Mouse (Mus musculus): ENCODE measurements around the gene Procr. TPM values are rescaled to one million over a fixed set of nuclear protein-coding genes. Genes with fewer than 3 reads are reported as not detected.

The Procr gene
- polyA plus RNA-seq, 1 experiment from 2014 or later = 18.2 TPM

- 50% methylated on average over 12 of the region's 12 CpGs for WGBS
- Histone ChIP-seq H3K4me3 (replicated peaks; ENCODE audit: low read length) (no peak overlapping the region), H3K4me2 (ENCODE audit: low read depth, low read length) (no peak overlapping the region), H3K4me1 (ENCODE audit: control insufficient read depth, insufficient read depth, low read length) (peaks cover 7% of the 10 kb centered on the region; the same call in 1 of the 2 replicates), H3K27me3 (ENCODE audit: control insufficient read depth, insufficient read depth, low read length) (no peaks in the 10 kb centered on the region), H3K9me3 (replicated peaks; ENCODE audit: control insufficient read depth, low read length) (no peaks in the 10 kb centered on the region), H3K9ac (ENCODE audit: low read length) (no peak overlapping the region), H3K27ac (ENCODE audit: low read length) (peak overlapping the region; percentile 15; the same call in 1 of the 2 replicates), H3K36me3 (ENCODE audit: control insufficient read depth, insufficient read depth, low read length) (no peaks in the 10 kb centered on the region)
- ATAC-seq (ENCODE audit: insufficient read depth, low FRiP score) = peak; percentile 68; the same call in 1 of the 2 replicates
Measured at GRCm38 (mm10) chr2:155742931-155743337, 8.0 kb upstream of the Procr start.

- no peaks in the 10 kb centered on the region for H3K36me3 ChIP-seq (ENCODE audit: control insufficient read depth, insufficient read depth, low read length)
- H3K4me2 ChIP-seq (ENCODE audit: low read depth, low read length) = no peak overlapping the region
- H3K4me3 ChIP-seq (replicated peaks; ENCODE audit: low read length) = no peak overlapping the region
- H3K27me3 ChIP-seq (ENCODE audit: control insufficient read depth, insufficient read depth, low read length) = no peaks in the 10 kb centered on the region
- whole genome bisulfite sequencing = 74% methylated on average over 9 of the region's 9 CpGs
- H3K27ac ChIP-seq (ENCODE audit: low read length) = 0 out of 2 replicates have a peak overlapping the region, but pooled peaks have one; percentile 15
- H3K4me1 ChIP-seq (ENCODE audit: control insufficient read depth, insufficient read depth, low read length) = peaks cover 7% of the 10 kb centered on the region; the same call in 1 of the 2 replicates
- no peak overlapping the region for H3K9ac ChIP-seq (ENCODE audit: low read length)
- no peak for ATAC-seq (ENCODE audit: insufficient read depth, low FRiP score)
- no peaks in the 10 kb centered on the region for H3K9me3 ChIP-seq (replicated peaks; ENCODE audit: control insufficient read depth, low read length)
Measured at GRCm38 (mm10) chr2:155743351-155743750, 7.6 kb upstream of the Procr start.

- Histone ChIP-seq H3K4me1 (ENCODE audit: control insufficient read depth, insufficient read depth, low read length) (peaks cover 7% of the 10 kb centered on the region; the same call in 1 of the 2 replicates), H3K27me3 (ENCODE audit: control insufficient read depth, insufficient read depth, low read length) (no peaks in the 10 kb centered on the region), H3K27ac (ENCODE audit: low read length) (no peak overlapping the region), H3K4me3 (replicated peaks; ENCODE audit: low read length) (no peak overlapping the region), H3K4me2 (ENCODE audit: low read depth, low read length) (no peak overlapping the region), H3K9me3 (replicated peaks; ENCODE audit: control insufficient read depth, low read length) (no peaks in the 10 kb centered on the region), H3K36me3 (ENCODE audit: control insufficient read depth, insufficient read depth, low read length) (no peaks in the 10 kb centered on the region), H3K9ac (ENCODE audit: low read length) (no peak overlapping the region)
- 41% methylated on average over 3 of the region's 3 CpGs for WGBS
- ATAC-seq (ENCODE audit: insufficient read depth, low FRiP score) = no peak
Measured at GRCm38 (mm10) chr2:155745487-155745886, 5.4 kb upstream of the Procr start.

GRCm38 (mm10) chr2:155749394-155749793, 1.5 kb upstream of the Procr start:
- Histone ChIP-seq H3K4me1 (ENCODE audit: control insufficient read depth, insufficient read depth, low read length) (no peaks in the 10 kb centered on the region), H3K4me2 (ENCODE audit: low read depth, low read length) (no peak overlapping the region), H3K9ac (ENCODE audit: low read length) (no peak overlapping the region), H3K36me3 (ENCODE audit: control insufficient read depth, insufficient read depth, low read length) (no peaks in the 10 kb centered on the region), H3K9me3 (replicated peaks; ENCODE audit: control insufficient read depth, low read length) (no peaks in the 10 kb centered on the region), H3K27ac (ENCODE audit: low read length) (no peak overlapping the region), H3K4me3 (replicated peaks; ENCODE audit: low read length) (no peak overlapping the region), H3K27me3 (ENCODE audit: control insufficient read depth, insufficient read depth, low read length) (no peaks in the 10 kb centered on the region)
- 84% methylated on average over 4 of the region's 4 CpGs for WGBS
- no peak for ATAC-seq (ENCODE audit: insufficient read depth, low FRiP score)

GRCm38 (mm10) chr2:155755746-155756145, 4.8 kb downstream of the Procr start:
- Histone ChIP-seq H3K9me3 (replicated peaks; ENCODE audit: control insufficient read depth, low read length) (no peaks in the 10 kb centered on the region), H3K27ac (ENCODE audit: low read length) (no peak overlapping the region), H3K4me2 (ENCODE audit: low read depth, low read length) (no peak overlapping the region), H3K4me3 (replicated peaks; ENCODE audit: low read length) (no peak overlapping the region), H3K9ac (ENCODE audit: low read length) (no peak overlapping the region), H3K36me3 (ENCODE audit: control insufficient read depth, insufficient read depth, low read length) (no peaks in the 10 kb centered on the region), H3K27me3 (ENCODE audit: control insufficient read depth, insufficient read depth, low read length) (no peaks in the 10 kb centered on the region), H3K4me1 (ENCODE audit: control insufficient read depth, insufficient read depth, low read length) (no peaks in the 10 kb centered on the region)
- no peak for ATAC-seq (ENCODE audit: insufficient read depth, low FRiP score)
- 7% methylated on average over 1 of the region's 1 CpGs for WGBS

- no peak overlapping the region for H3K27ac ChIP-seq (ENCODE audit: low read length)
- no peaks in the 10 kb centered on the region for H3K36me3 ChIP-seq (ENCODE audit: control insufficient read depth, insufficient read depth, low read length)
- no peak overlapping the region for H3K4me3 ChIP-seq (replicated peaks; ENCODE audit: low read length)
- 65% methylated on average over 14 of the region's 14 CpGs for WGBS
- H3K4me1 ChIP-seq (ENCODE audit: control insufficient read depth, insufficient read depth, low read length) = no peaks in the 10 kb centered on the region
- no peak for ATAC-seq (ENCODE audit: insufficient read depth, low FRiP score)
- H3K27me3 ChIP-seq (ENCODE audit: control insufficient read depth, insufficient read depth, low read length) = no peaks in the 10 kb centered on the region
- no peak overlapping the region for H3K9ac ChIP-seq (ENCODE audit: low read length)
- H3K4me2 ChIP-seq (ENCODE audit: low read depth, low read length) = no peak overlapping the region
- H3K9me3 ChIP-seq (replicated peaks; ENCODE audit: control insufficient read depth, low read length) = no peaks in the 10 kb centered on the region
Measured at GRCm38 (mm10) chr2:155756855-155757566, 6.1 kb downstream of the Procr start.

- no peaks in the 10 kb centered on the region for H3K36me3 ChIP-seq (ENCODE audit: control insufficient read depth, insufficient read depth, low read length)
- peak; percentile 44; the same call in 1 of the 2 replicates for ATAC-seq (ENCODE audit: insufficient read depth, low FRiP score)
- no peak overlapping the region for H3K27ac ChIP-seq (ENCODE audit: low read length)
- H3K4me2 ChIP-seq (ENCODE audit: low read depth, low read length) = no peak overlapping the region
- 48% methylated on average over 13 of the region's 13 CpGs for WGBS
- 0 out of 2 replicates have a peak overlapping the region, but pooled peaks have one; percentile 9 for H3K9ac ChIP-seq (ENCODE audit: low read length)
- H3K27me3 ChIP-seq (ENCODE audit: control insufficient read depth, insufficient read depth, low read length) = no peaks in the 10 kb centered on the region
- no peak overlapping the region for H3K4me3 ChIP-seq (replicated peaks; ENCODE audit: low read length)
- H3K9me3 ChIP-seq (replicated peaks; ENCODE audit: control insufficient read depth, low read length) = no peaks in the 10 kb centered on the region
- H3K4me1 ChIP-seq (ENCODE audit: control insufficient read depth, insufficient read depth, low read length) = no peaks in the 10 kb centered on the region
Measured at GRCm38 (mm10) chr2:155764679-155765418, 13.9 kb downstream of the Procr start.

- Histone ChIP-seq H3K4me2 (ENCODE audit: low read depth, low read length) (no peak overlapping the region), H3K36me3 (ENCODE audit: control insufficient read depth, insufficient read depth, low read length) (no peaks in the 10 kb centered on the region), H3K27ac (ENCODE audit: low read length) (no peak overlapping the region), H3K9ac (ENCODE audit: low read length) (no peak overlapping the region), H3K27me3 (ENCODE audit: control insufficient read depth, insufficient read depth, low read length) (peaks cover 24% of the 10 kb centered on the region), H3K4me1 (ENCODE audit: control insufficient read depth, insufficient read depth, low read length) (peaks cover 2% of the 10 kb centered on the region; the same call in 1 of the 2 replicates), H3K9me3 (replicated peaks; ENCODE audit: control insufficient read depth, low read length) (no peaks in the 10 kb centered on the region), H3K4me3 (replicated peaks; ENCODE audit: low read length) (no peak overlapping the region)
- WGBS = 52% methylated on average over 4 of the region's 4 CpGs
- no peak for ATAC-seq (ENCODE audit: insufficient read depth, low FRiP score)
Measured at GRCm38 (mm10) chr2:155773664-155774063, 22.7 kb downstream of the Procr start.

GRCm38 (mm10) chr2:155774261-155774926, 23.5 kb downstream of the Procr start:
- Histone ChIP-seq H3K9me3 (replicated peaks; ENCODE audit: control insufficient read depth, low read length) (no peaks in the 10 kb centered on the region), H3K4me2 (ENCODE audit: low read depth, low read length) (peak overlapping the region; percentile 94), H3K4me3 (replicated peaks; ENCODE audit: low read length) (no peak overlapping the region), H3K4me1 (ENCODE audit: control insufficient read depth, insufficient read depth, low read length) (peaks cover 2% of the 10 kb centered on the region; the same call in 1 of the 2 replicates), H3K27me3 (ENCODE audit: control insufficient read depth, insufficient read depth, low read length) (peaks cover 24% of the 10 kb centered on the region), H3K36me3 (ENCODE audit: control insufficient read depth, insufficient read depth, low read length) (no peaks in the 10 kb centered on the region), H3K27ac (ENCODE audit: low read length) (no peak overlapping the region), H3K9ac (ENCODE audit: low read length) (no peak overlapping the region)
- WGBS = 52% methylated on average over 11 of the region's 11 CpGs
- ATAC-seq (ENCODE audit: insufficient read depth, low FRiP score) = no peak

All from stomach, embryonic 16.5 days (tissue).